Mouse (Mus musculus) cerebellum, postnatal 14 days (tissue): ENCODE results near the gene Postn.

Source experiments
- DNase-seq, 2 experiments: peaks; one replicate each; pipeline ENCODE4 v3.0.0; 2021; ENCODE audit warnings: mixed read lengths in 2 of 2

The Postn gene

GRCm38 (mm10) chr3:54420189-54420928 lies 59.5 kb downstream of the Postn start:
- DNase-seq, result no peak

- DNase-seq, result no peak
These were observed 60.1 kb downstream of the Postn start for GRCm38 (mm10) chr3:54420983-54421382.

GRCm38 (mm10) chr3:54421666-54422065 lies 60.8 kb downstream of the Postn start:
- peak; percentile 2 to 4 for DNase-seq

- DNase-seq, result no peak
These were observed 63.2 kb downstream of the Postn start for GRCm38 (mm10) chr3:54424146-54424545.

GRCm38 (mm10) chr3:54431663-54432062 lies 70.8 kb downstream of the Postn start:
- no peak for DNase-seq

- no peak for DNase-seq
These were observed 71.3 kb downstream of the Postn start for GRCm38 (mm10) chr3:54432167-54432566.

- DNase-seq, result no peak
These were observed 71.7 kb downstream of the Postn start for GRCm38 (mm10) chr3:54432605-54433004.

- DNase-seq, result no peak
These were observed 73.7 kb downstream of the Postn start for GRCm38 (mm10) chr3:54434571-54434970.

GRCm38 (mm10) chr3:54436373-54436964 lies 75.6 kb downstream of the Postn start:
- DNase-seq, result no peak
